Mouse (Mus musculus) leukemia stem cell, adult 10-12 weeks (primary cell): ENCODE results near the gene Ano1. TPM values are rescaled to one million over a fixed set of nuclear protein-coding genes. Genes with fewer than 3 reads are reported as not detected.

Source experiments
- polyA plus RNA-seq: library from polyadenylated mRNA; stranded (reverse); fragments of >175 nt; gene quantifications from 2 replicates; pipeline ENCODE4 v1.2.3, GENCODE M21; 2012; ENCODE audit warnings: low replicate concordance

Ano1 gene
- 4.5 and 8.2 TPM in 2 replicates for polyA plus RNA-seq

GRCm38 (mm10) chr7:144751833-144752232 is at the start of gene Ano1:
TSS of gene Ano1 (minus strand) at chr7:144751974.

GRCm38 (mm10) chr7:144582284-144582980 is 169.3 kb downstream of the Ano1 start, which contains the start of gene Fadd:
TSS of gene Fadd (minus strand) at chr7:144582463.

DNA sequence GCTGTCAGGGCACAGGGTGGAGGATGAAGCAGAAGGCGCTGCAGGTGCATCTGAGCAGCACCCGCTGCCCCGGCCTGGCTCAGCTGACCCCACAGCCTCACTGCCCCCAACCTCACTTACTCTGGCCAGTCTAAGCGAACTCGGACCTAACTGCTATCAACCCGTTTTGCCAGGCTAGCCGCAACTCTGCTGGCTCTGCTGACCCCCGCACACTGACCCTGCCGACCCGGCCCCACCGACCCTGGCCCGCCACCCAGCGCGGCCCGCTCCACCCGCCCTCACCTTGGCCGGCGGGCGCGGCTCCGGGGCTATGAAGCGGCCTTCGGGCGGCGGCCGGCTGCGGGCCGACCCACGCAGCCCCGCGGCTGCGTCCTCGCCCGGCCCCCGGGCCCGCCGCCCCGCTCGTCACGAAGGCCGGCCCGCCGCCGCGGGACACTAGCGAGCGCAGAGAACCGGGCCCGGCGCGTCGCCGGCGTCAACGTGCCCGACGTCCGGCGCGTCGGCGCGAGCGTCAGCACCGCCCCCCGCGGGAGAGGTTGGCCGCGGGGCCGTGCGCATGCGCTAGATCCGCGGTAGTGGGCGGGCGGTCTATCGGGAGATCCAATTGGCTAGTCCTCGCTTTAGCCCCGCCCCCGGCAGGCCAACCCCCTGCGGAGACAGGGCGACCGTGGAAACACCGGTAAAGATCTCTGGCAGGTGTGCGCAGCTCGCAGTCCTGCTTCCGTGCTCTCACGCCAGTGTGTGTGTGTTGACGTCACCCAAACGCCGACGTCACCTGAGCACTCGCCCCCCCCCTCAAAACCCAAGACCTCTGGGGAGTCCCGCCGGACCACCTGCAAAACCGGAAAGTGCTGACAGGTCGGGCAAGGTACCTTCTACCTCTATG is 198.3 kb downstream of the Ano1 start, which contains the start of gene Ppfia1:
Gene Ppfia1, minus strand, starts transcription at position 493 of the 886 bp plus-strand sequence.

Other genes with a start within 250 kb of the Ano1 start
- gene Ppfia1, start 198.2 kb downstream of the Ano1 start, polyA plus RNA-seq = 92.5 and 122 TPM in 2 replicates
- 3.3 TPM in 2 replicates for gene Fadd, start 169.5 kb downstream of the Ano1 start, polyA plus RNA-seq
- gene Fgf3, start 86.1 kb upstream of the Ano1 start, polyA plus RNA-seq = 0.10 and 0.16 TPM in 2 replicates
- not detected in 2 replicates for gene Fgf4, start 95.4 kb upstream of the Ano1 start, polyA plus RNA-seq
- 0.10 TPM in 1 of 2 replicates, not detected in the other for gene Fgf15, start 144.6 kb upstream of the Ano1 start, polyA plus RNA-seq
- gene LTO1, start 163.1 kb upstream of the Ano1 start, polyA plus RNA-seq = 5.4 and 6.9 TPM in 2 replicates
- 3.8 and 4.8 TPM in 2 replicates for gene Ccnd1, start 188.0 kb upstream of the Ano1 start, polyA plus RNA-seq